ENCODE assay signal across 8 mouse cellular contexts in genomic region chr11:32363610-32364220, GRCm38 (mm10). TPM values are rescaled to one million over a fixed set of nuclear protein-coding genes. Genes with fewer than 3 reads are reported as not detected.
DNase-seq lines count a peak whose midpoint lies in the region; ATAC-seq and TF ChIP-seq lines count a peak whose summit lies in the region.

No protein-coding gene starts in this region.

- no peaks in the 10 kb centered on the region for H3K9me3 ChIP-seq in kidney, embryonic 16.5 days (ENCODE audit: low read length)
- no peaks in the 10 kb centered on the region for H3K9me3 ChIP-seq in intestine, embryonic 14.5 days (ENCODE audit: control insufficient read depth, low read length)

- no peaks in the 10 kb centered on the region for H3K27me3 ChIP-seq in kidney, embryonic 16.5 days (ENCODE audit: insufficient read depth, low read length)
- no peaks in the 10 kb centered on the region for H3K27me3 ChIP-seq in intestine, embryonic 14.5 days (replicated peaks; ENCODE audit: control insufficient read depth, insufficient read depth, low read length)

- H3K4me3 ChIP-seq in kidney, embryonic 16.5 days (ENCODE audit: low read length): no peak overlapping the region
- no peak overlapping the region for H3K4me3 ChIP-seq in intestine, embryonic 14.5 days (ENCODE audit: low read depth, low read length)
- H3K4me3 ChIP-seq in olfactory bulb, adult 2 months (ENCODE audit: insufficient read depth, low read depth, low read length): no peak overlapping the region

- ATAC-seq in kidney, embryonic 16.5 days (ENCODE audit: low FRiP score, low TSS enrichment): peak; percentile 66
- ATAC-seq in intestine, embryonic 14.5 days (replicated peaks; ENCODE audit: low FRiP score, low TSS enrichment, low read depth): peak; percentile 32; the same call in 1 of the 2 replicates
- ATAC-seq in erythroid progenitor cell, adult 5-6 weeks (replicated peaks; ENCODE audit: low FRiP score, poor library complexity, severe bottlenecking): no peak

- H3K27ac ChIP-seq in kidney, embryonic 16.5 days (ENCODE audit: low read length): no peak overlapping the region
- no peak overlapping the region for H3K27ac ChIP-seq in intestine, embryonic 14.5 days (ENCODE audit: low read depth)
- peak overlapping the region; percentile 39 for H3K27ac ChIP-seq in olfactory bulb, adult 2 months (ENCODE audit: insufficient read depth, low read depth, low read length)

- no peak for TF ChIP-seq POLR2A in olfactory bulb, adult 2 months (IDR thresholded peaks at IDR 0.05; ENCODE audit: insufficient read depth, low read depth, low read length)

- H3K9ac ChIP-seq in kidney, embryonic 16.5 days (replicated peaks; ENCODE audit: low read length): no peak overlapping the region
- no peak overlapping the region for H3K9ac ChIP-seq in intestine, embryonic 14.5 days (ENCODE audit: low read length)

- no peak overlapping the region for H3K4me2 ChIP-seq in kidney, embryonic 16.5 days (replicated peaks; ENCODE audit: low read depth, low read length)
- no peak overlapping the region for H3K4me2 ChIP-seq in intestine, embryonic 14.5 days (ENCODE audit: low read length)

- DNase-seq in kidney, adult 9 months: no peak
- peak; percentile 84 for DNase-seq in NIH3T3 (ENCODE audit: low read depth)
- peak; percentile 31 to 33 for DNase-seq in cerebellum, postnatal 36 days
- no peak for DNase-seq in intestine, embryonic 14.5 days (ENCODE audit: low spot score)
- DNase-seq in urinary bladder, adult 18-20 months (ENCODE audit: low spot score in 2 of 2): no peak

- TF ChIP-seq CTCF in olfactory bulb, adult 2 months (IDR thresholded peaks at IDR 0.05; ENCODE audit: insufficient read depth, low read depth, low read length): no peak

- 60% methylated on average over 3 of the region's 3 CpGs for WGBS in kidney, embryonic 16.5 days
- WGBS in intestine, embryonic 14.5 days: 50% methylated on average over 3 of the region's 3 CpGs
- 69% methylated on average over 3 of the region's 3 CpGs for WGBS in olfactory bulb, adult 2 months

- peaks cover 9% of the 10 kb centered on the region; the same call in 1 of the 2 replicates for H3K36me3 ChIP-seq in kidney, embryonic 16.5 days (ENCODE audit: insufficient read depth, low read length)
- H3K36me3 ChIP-seq in intestine, embryonic 14.5 days (ENCODE audit: control insufficient read depth, insufficient read depth, low read length): no peaks in the 10 kb centered on the region; the same call in 1 of the 2 replicates

- peaks cover 25% of the 10 kb centered on the region for H3K4me1 ChIP-seq in kidney, embryonic 16.5 days (ENCODE audit: insufficient read depth, low read length)
- peaks cover 24% of the 10 kb centered on the region for H3K4me1 ChIP-seq in intestine, embryonic 14.5 days (replicated peaks; ENCODE audit: control insufficient read depth, insufficient read depth, low read length)
- peaks cover 29% of the 10 kb centered on the region for H3K4me1 ChIP-seq in olfactory bulb, adult 2 months (ENCODE audit: control insufficient read depth, insufficient read depth, low read length)

RNA-seq across cellular contexts. Expression of gene Sh3pxd2b, which starts 16.1 kb away (rescaled TPM):
- polyA plus RNA-seq in kidney, embryonic 16.5 days (2015; fragmentation: Nextera tagmentation; extraction: Ambion mirVana): 17.7 and 20.8 TPM in 2 replicates
- polyA plus RNA-seq in intestine, embryonic 14.5 days (2014; fragmentation: Nextera tagmentation; extraction: Ambion mirVana): 20.0 and 23.1 TPM in 2 replicates
- not detected in 2 replicates for polyA plus RNA-seq in olfactory bulb, adult 2 months (2012; ENCODE audit: insufficient read depth, insufficient read length, low replicate concordance, missing spikeins)
- total RNA-seq in erythroid progenitor cell, adult 5-6 weeks (2015; ENCODE audit: low replicate concordance): 0.72 and 2.1 TPM in 2 replicates
- total RNA-seq in erythroid progenitor cell, adult 5-6 weeks (2017; ENCODE audit: low replicate concordance): 0.26 TPM in 1 of 2 replicates, not detected in the other

Comparison
In these comparisons a context has a peak if more than half of its experiments do, and no peak if none do; other contexts are left out.
1. DNase-seq: peak in NIH3T3 (single experiment) and cerebellum, postnatal 36 days (2 of 2); none in kidney, adult 9 months (single experiment), intestine, embryonic 14.5 days (single experiment) and urinary bladder, adult 18-20 months (0 of 2).